ENCODE assay signal across 10 mouse cellular contexts in the genomic region with DNA sequence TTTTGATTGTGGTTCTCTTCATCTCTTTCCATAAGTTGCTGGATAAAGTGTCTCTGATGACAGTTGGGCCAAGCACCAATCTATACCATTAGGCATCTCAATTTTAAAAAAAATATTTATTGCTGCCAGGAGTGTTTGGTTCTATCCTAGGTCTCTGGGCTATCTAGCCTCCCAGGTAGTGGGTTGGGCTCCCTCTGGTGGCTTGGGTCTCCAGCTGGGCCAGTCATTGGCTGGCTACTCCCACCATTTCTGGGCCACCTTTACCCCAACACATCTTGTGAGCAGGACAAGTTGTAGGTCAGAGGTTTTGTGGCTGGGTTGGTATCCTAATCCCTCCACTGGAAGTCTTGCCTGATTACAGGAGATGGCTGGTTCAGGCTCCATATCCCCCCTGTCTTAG. TPM values are rescaled to one million over a fixed set of nuclear protein-coding genes. Genes with fewer than 3 reads are reported as not detected.
DNase-seq lines count a peak whose midpoint lies in the region; ATAC-seq and TF ChIP-seq lines count a peak whose summit lies in the region.
"Had no signal": no experiment of that assay in that cellular context is flagged by ENCODE, and none has a peak within 500 bp of the region (broad histone marks: within the 10 kb centered on the region; RNA-seq: fewer than 3 reads in every experiment).

No protein-coding gene starts in this region.

- DNase-seq in heart, postnatal 0 days (ENCODE audit: low spot score): no peak
- DNase-seq in heart, adult 8-10 months (ENCODE audit: low spot score): no peak
- no peak for DNase-seq in intestine, embryonic 14.5 days (ENCODE audit: low spot score)
- DNase-seq in lung, postnatal 10 days: peak; percentile 30
- no peak for DNase-seq in right cerebral cortex, postnatal 14 days
- DNase-seq in cerebellum, postnatal 14 days: no peak
- DNase-seq in urinary bladder, adult 2 months (ENCODE audit: low spot score): no peak

- ATAC-seq in heart, postnatal 0 days (ENCODE audit: insufficient read depth, low read depth): no peak
- ATAC-seq in intestine, embryonic 14.5 days (replicated peaks; ENCODE audit: low FRiP score, low TSS enrichment, low read depth): no peak

- peak overlapping the region; percentile 69 for H3K4me2 ChIP-seq in heart, postnatal 0 days (ENCODE audit: low read depth, low read length)
- H3K4me2 ChIP-seq in intestine, embryonic 14.5 days (ENCODE audit: low read length): peak overlapping the region; percentile 95; the same call in 1 of the 2 replicates

- H3K27ac ChIP-seq in heart, postnatal 0 days (ENCODE audit: low read depth): no peak overlapping the region
- H3K27ac ChIP-seq in ES-Bruce4 (ENCODE audit: insufficient read depth, low read length): no peak overlapping the region
- H3K27ac ChIP-seq in intestine, embryonic 14.5 days (ENCODE audit: low read depth): no peak overlapping the region
- H3K27ac ChIP-seq: neural tube, embryonic 15.5 days had no signal

- peak; percentile 26 for TF ChIP-seq CTCF in heart, postnatal 0 days (IDR thresholded peaks at IDR 0.05; ENCODE audit: low read depth)
- peak; percentile 56 for TF ChIP-seq CTCF in ES-Bruce4 (IDR thresholded peaks at IDR 0.05; ENCODE audit: low read depth, low read length)

- H3K9me3 ChIP-seq in heart, postnatal 0 days (replicated peaks; ENCODE audit: control insufficient read depth, low read length): no peaks in the 10 kb centered on the region
- no peaks in the 10 kb centered on the region; the same call in 1 of the 2 replicates for H3K9me3 ChIP-seq in ES-Bruce4 (replicated peaks; ENCODE audit: control insufficient read depth, insufficient read depth, low read length, poor library complexity, severe bottlenecking)
- no peaks in the 10 kb centered on the region for H3K9me3 ChIP-seq in intestine, embryonic 14.5 days (ENCODE audit: control insufficient read depth, low read length)
- H3K9me3 ChIP-seq: neural tube, embryonic 15.5 days had no signal

- peak overlapping the region; percentile 57; the same call in 1 of the 2 replicates for H3K9ac ChIP-seq in heart, postnatal 0 days (replicated peaks; ENCODE audit: low read depth, low read length)
- H3K9ac ChIP-seq in ES-Bruce4 (ENCODE audit: low read depth, poor library complexity, severe bottlenecking): 0 out of 2 replicates have a peak overlapping the region, but pooled peaks have one; percentile 11
- H3K9ac ChIP-seq in intestine, embryonic 14.5 days (ENCODE audit: low read length): no peak overlapping the region

- no peak for TF ChIP-seq EP300 in heart, postnatal 0 days (IDR thresholded peaks at IDR 0.05; ENCODE audit: low read depth)
- no peak for TF ChIP-seq EP300 in ES-Bruce4 (IDR thresholded peaks at IDR 0.05; ENCODE audit: insufficient read depth, low read depth, low read length)

- H3K4me1 ChIP-seq in heart, postnatal 0 days (ENCODE audit: control insufficient read depth, insufficient read depth): peaks cover 12% of the 10 kb centered on the region; the same call in 1 of the 2 replicates
- H3K4me1 ChIP-seq in ES-Bruce4 (ENCODE audit: control insufficient read depth, insufficient read depth, low read length): no peaks in the 10 kb centered on the region
- H3K4me1 ChIP-seq in intestine, embryonic 14.5 days (replicated peaks; ENCODE audit: control insufficient read depth, insufficient read depth, low read length): peaks cover 10% of the 10 kb centered on the region; the same call in 1 of the 2 replicates

- no peak for TF ChIP-seq POLR2A in ES-Bruce4 (IDR thresholded peaks at IDR 0.05; ENCODE audit: insufficient read depth, low read length)

- H3K27me3 ChIP-seq in heart, postnatal 0 days (ENCODE audit: control insufficient read depth, insufficient read depth, low read length): no peaks in the 10 kb centered on the region
- no peaks in the 10 kb centered on the region for H3K27me3 ChIP-seq in ES-Bruce4 (ENCODE audit: control insufficient read depth, insufficient read depth, low read length, poor library complexity, severe bottlenecking)
- no peaks in the 10 kb centered on the region for H3K27me3 ChIP-seq in intestine, embryonic 14.5 days (replicated peaks; ENCODE audit: control insufficient read depth, insufficient read depth, low read length)
- H3K27me3 ChIP-seq: neural tube, embryonic 15.5 days had no signal

- no peak overlapping the region for H3K4me3 ChIP-seq in heart, postnatal 0 days (ENCODE audit: low read depth, low read length)
- H3K4me3 ChIP-seq in ES-Bruce4 (ENCODE audit: low read depth, low read length): no peak overlapping the region
- H3K4me3 ChIP-seq in intestine, embryonic 14.5 days (ENCODE audit: low read depth, low read length): no peak overlapping the region

- H3K36me3 ChIP-seq in heart, postnatal 0 days (replicated peaks; ENCODE audit: control insufficient read depth, insufficient read depth, low read length): no peaks in the 10 kb centered on the region
- H3K36me3 ChIP-seq in ES-Bruce4 (ENCODE audit: control insufficient read depth, insufficient read depth, low read length, poor library complexity, severe bottlenecking): no peaks in the 10 kb centered on the region; the same call in 1 of the 2 replicates
- H3K36me3 ChIP-seq in intestine, embryonic 14.5 days (ENCODE audit: control insufficient read depth, insufficient read depth, low read length): no peaks in the 10 kb centered on the region
- H3K36me3 ChIP-seq: neural tube, embryonic 15.5 days had no signal

RNA-seq across cellular contexts. Expression of gene Isoc2a, which starts 1.2 kb away (rescaled TPM):
- 15.2 and 25.6 TPM in 2 replicates for total RNA-seq in heart, postnatal 0 days (2014; rRNA removed; ENCODE audit: low replicate concordance)
- polyA plus RNA-seq in heart, postnatal 0 days (2015; fragmentation: Nextera tagmentation; extraction: Ambion mirVana): 1.4 and 1.6 TPM in 2 replicates
- 10 to 100 TPM; 52.2 to 62.9 (median 54.4) TPM for total RNA-seq in heart, adult 8-10 months (2022)
- 3.3 and 4.3 TPM in 2 replicates for polyA plus RNA-seq in ES-Bruce4 (2011; ENCODE audit: insufficient read depth, insufficient read length, low read depth, missing spikeins)
- polyA plus RNA-seq in intestine, embryonic 14.5 days (2014; fragmentation: Nextera tagmentation; extraction: Ambion mirVana): 0.96 and 1.0 TPM in 2 replicates
- 17.1 and 21.3 TPM in 2 replicates for polyA plus RNA-seq in urinary bladder, adult 2 months (2012; rRNA removed)

RNA-seq across cellular contexts. Expression of gene Isoc2b, which starts 8.1 kb away (rescaled TPM):
- total RNA-seq in heart, postnatal 0 days (2014; rRNA removed; ENCODE audit: low replicate concordance): 1.4 and 20.0 TPM in 2 replicates
- 4.5 and 6.5 TPM in 2 replicates for polyA plus RNA-seq in heart, postnatal 0 days (2015; fragmentation: Nextera tagmentation; extraction: Ambion mirVana)
- total RNA-seq in heart, adult 8-10 months (2022): 1 to 10 TPM; 5.3 to 6.1 (median 6.0) TPM
- polyA plus RNA-seq in ES-Bruce4 (2011; ENCODE audit: insufficient read depth, insufficient read length, low read depth, missing spikeins): 3.8 and 4.2 TPM in 2 replicates
- polyA plus RNA-seq in intestine, embryonic 14.5 days (2014; fragmentation: Nextera tagmentation; extraction: Ambion mirVana): 6.3 and 8.9 TPM in 2 replicates
- 16.3 and 19.4 TPM in 2 replicates for polyA plus RNA-seq in urinary bladder, adult 2 months (2012; rRNA removed)

RNA-seq across cellular contexts. Expression of gene Gm36210, which starts 28.1 kb away (rescaled TPM):
- 0.88 TPM in 1 of 2 replicates, not detected in the other for total RNA-seq in heart, postnatal 0 days (2014; rRNA removed; ENCODE audit: low replicate concordance)
- polyA plus RNA-seq in heart, postnatal 0 days (2015; fragmentation: Nextera tagmentation; extraction: Ambion mirVana): 0.08 and 0.12 TPM in 2 replicates
- total RNA-seq in heart, adult 8-10 months (2022): under 1 TPM in 2 of 4 experiments, not detected in 2; 0.22 to 0.43 TPM
- polyA plus RNA-seq in ES-Bruce4 (2011; ENCODE audit: insufficient read depth, insufficient read length, low read depth, missing spikeins): 1.1 TPM in 2 replicates
- not detected in 2 replicates for polyA plus RNA-seq in intestine, embryonic 14.5 days (2014; fragmentation: Nextera tagmentation; extraction: Ambion mirVana)
- polyA plus RNA-seq in urinary bladder, adult 2 months (2012; rRNA removed): 0.15 and 0.22 TPM in 2 replicates
- total RNA-seq: heart, postnatal 10 days had no signal

RNA-seq across cellular contexts. Expression of gene Shisa7, which starts 33.7 kb away (rescaled TPM):
- total RNA-seq in heart, postnatal 0 days (2014; rRNA removed; ENCODE audit: low replicate concordance): 0.23 TPM in 1 of 2 replicates, not detected in the other
- polyA plus RNA-seq in heart, postnatal 0 days (2015; fragmentation: Nextera tagmentation; extraction: Ambion mirVana): not detected in 2 replicates
- total RNA-seq in heart, adult 8-10 months (2022): under 1 TPM in 3 of 4 experiments, not detected in 1; 0.09 to 0.56 (median 0.25) TPM
- polyA plus RNA-seq in ES-Bruce4 (2011; ENCODE audit: insufficient read depth, insufficient read length, low read depth, missing spikeins): 3.8 and 5.3 TPM in 2 replicates
- polyA plus RNA-seq in intestine, embryonic 14.5 days (2014; fragmentation: Nextera tagmentation; extraction: Ambion mirVana): 0.30 and 0.42 TPM in 2 replicates
- polyA plus RNA-seq in urinary bladder, adult 2 months (2012; rRNA removed): 1.1 and 1.3 TPM in 2 replicates

RNA-seq across cellular contexts. Expression of gene Zfp628, which starts 36.8 kb away (rescaled TPM):
- 8.9 and 13.1 TPM in 2 replicates for total RNA-seq in heart, postnatal 0 days (2014; rRNA removed; ENCODE audit: low replicate concordance)
- polyA plus RNA-seq in heart, postnatal 0 days (2015; fragmentation: Nextera tagmentation; extraction: Ambion mirVana): 1.7 and 1.9 TPM in 2 replicates
- total RNA-seq in heart, adult 8-10 months (2022): 1 to 10 TPM; 6.4 to 8.4 (median 7.5) TPM
- 5.0 and 5.4 TPM in 2 replicates for polyA plus RNA-seq in ES-Bruce4 (2011; ENCODE audit: insufficient read depth, insufficient read length, low read depth, missing spikeins)
- polyA plus RNA-seq in intestine, embryonic 14.5 days (2014; fragmentation: Nextera tagmentation; extraction: Ambion mirVana): 3.3 and 4.0 TPM in 2 replicates
- polyA plus RNA-seq in urinary bladder, adult 2 months (2012; rRNA removed): 7.7 and 10.1 TPM in 2 replicates
